Mouse (Mus musculus) bone marrow, adult 2 months (tissue): ENCODE data around the gene Rtn4ip1. TPM values are rescaled to one million over a fixed set of nuclear protein-coding genes. Genes with fewer than 3 reads are reported as not detected.
"Not testable (repeated sequence)": the region's sequence is repeated elsewhere in the genome, so short reads cannot be mapped to it uniquely, and the experiment has no call there.

ENCODE experiments used
- H3K27ac ChIP-seq: fragments of 200-500 bp; 2 replicates; pipeline ENCODE4 v1.5.1; 2012; ENCODE audit warnings: low read depth, mild to moderate bottlenecking, control low read depth, inconsistent platforms, low read length; ENCODE audit not compliant: control insufficient read depth, poor library complexity, insufficient read depth
- H3K4me1 ChIP-seq: fragments of 200-500 bp; 2 replicates; pipeline ENCODE4 v1.6.1; 2011; ENCODE audit warnings: low read length; ENCODE audit not compliant: control insufficient read depth, insufficient read depth
- H3K4me3 ChIP-seq: fragments of 200-500 bp; replicated peaks from 2 replicates; pipeline ENCODE3; 2011; ENCODE audit warnings: mild to moderate bottlenecking, low read depth, low read length, control low read depth; ENCODE audit not compliant: control insufficient read depth
- CTCF ChIP-seq: fragments of 200-500 bp; IDR thresholded peaks from 2 replicates; pipeline ENCODE4 v1.5.1; 2011; ENCODE audit warnings: low read length, control low read depth; ENCODE audit not compliant: control insufficient read depth, insufficient read depth
- POLR2A ChIP-seq: fragments of 200-500 bp; IDR thresholded peaks from 2 replicates; pipeline ENCODE4 v1.6.1; 2011; ENCODE audit warnings: low read depth, mild to moderate bottlenecking, control low read depth, low read length, borderline replicate concordance; ENCODE audit not compliant: control insufficient read depth
- WGBS: fragments of 180-500 bp; shearing (Covaris S2); methylation state at CpG from one replicate; pipeline ENCODE4 v1.1.7; 2018; 5-methylcytosine and 5-hydroxymethylcytosine counted together
- polyA plus RNA-seq: library from polyadenylated mRNA; stranded (reverse); fragments of >200 nt; gene quantifications from 2 replicates; pipeline ENCODE4 v1.2.4, GENCODE M21; 2011; ENCODE audit warnings: low replicate concordance; ENCODE audit not compliant: missing spikeins, insufficient read depth, insufficient read length

The Rtn4ip1 gene
- polyA plus RNA-seq, 1 experiment = 15.5 TPM

DNA sequence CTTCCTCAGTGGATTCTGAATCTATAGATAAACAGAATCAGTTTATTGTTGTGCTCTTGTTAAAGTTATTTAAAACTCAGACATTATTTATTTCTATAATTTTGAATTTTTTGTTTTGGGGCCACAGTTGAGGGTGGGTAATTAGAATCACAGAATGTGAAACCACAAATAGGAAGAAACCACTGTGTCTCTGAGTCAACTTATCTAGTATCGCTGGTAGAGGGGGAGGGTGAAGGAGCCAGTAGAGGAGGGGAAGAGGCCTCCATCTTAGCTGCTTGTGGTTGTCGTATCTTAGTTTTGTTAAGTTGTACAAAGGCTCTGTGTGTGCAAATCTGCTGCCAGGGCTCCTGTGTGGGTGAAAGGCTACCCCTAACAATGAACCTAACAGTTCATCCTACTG, 15.1 kb downstream of the Rtn4ip1 start:
- Histone ChIP-seq H3K27ac (no peak overlapping the region), H3K4me1 (no peaks in the 10 kb centered on the region; the same call in 1 of the 2 replicates), H3K4me3 (no peak overlapping the region)
- TF ChIP-seq CTCF = no peak
- no peak for TF ChIP-seq POLR2A
- 26% methylated on average over 2 of the region's 2 CpGs for WGBS

DNA sequence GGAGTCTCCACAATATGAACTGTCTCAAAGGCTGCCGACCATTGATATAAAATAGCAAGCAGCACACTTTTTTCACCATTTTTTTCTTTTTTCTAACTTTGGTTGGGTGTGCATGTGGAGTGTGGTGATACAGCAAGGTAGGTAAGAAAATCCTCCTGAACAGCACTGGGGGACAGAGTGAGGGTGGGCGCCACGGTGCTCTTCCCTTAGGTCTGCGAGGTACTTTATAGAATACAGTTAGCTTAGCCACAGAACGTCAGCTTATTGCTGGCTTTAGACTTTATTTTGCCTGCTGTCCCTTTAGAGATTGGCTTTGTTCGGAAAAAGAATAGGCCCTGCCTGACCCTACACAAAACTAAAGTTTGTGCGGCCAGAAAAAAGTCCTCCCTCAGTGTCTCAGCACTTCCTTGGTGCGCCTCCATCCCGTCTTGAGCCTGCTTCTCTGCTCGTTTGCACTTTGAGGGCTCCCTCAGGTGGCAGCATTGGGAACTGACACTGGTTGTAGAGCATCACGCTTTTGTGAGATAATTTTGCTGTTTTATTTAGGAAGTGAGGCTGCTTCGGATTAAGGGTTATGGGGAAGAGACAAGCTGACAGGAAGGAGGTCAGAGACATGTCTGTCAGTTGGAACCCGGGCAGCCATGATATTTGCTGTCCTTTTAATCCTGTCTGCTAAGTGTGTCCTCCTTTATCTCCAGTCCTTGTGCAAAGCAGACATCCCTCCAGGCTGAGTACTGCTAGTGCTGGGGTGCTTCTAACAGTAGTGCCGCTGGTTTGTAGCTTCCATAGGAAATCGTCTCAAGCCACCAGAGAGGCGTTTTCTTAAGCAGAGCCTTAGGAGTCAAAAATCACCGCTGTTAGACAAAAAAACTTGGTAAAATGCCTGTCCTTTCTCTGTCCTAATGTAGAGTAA, 17.3 kb downstream of the Rtn4ip1 start:
- no peak overlapping the region for H3K27ac ChIP-seq
- WGBS = 42% methylated on average over 17 of the region's 17 CpGs

DNA sequence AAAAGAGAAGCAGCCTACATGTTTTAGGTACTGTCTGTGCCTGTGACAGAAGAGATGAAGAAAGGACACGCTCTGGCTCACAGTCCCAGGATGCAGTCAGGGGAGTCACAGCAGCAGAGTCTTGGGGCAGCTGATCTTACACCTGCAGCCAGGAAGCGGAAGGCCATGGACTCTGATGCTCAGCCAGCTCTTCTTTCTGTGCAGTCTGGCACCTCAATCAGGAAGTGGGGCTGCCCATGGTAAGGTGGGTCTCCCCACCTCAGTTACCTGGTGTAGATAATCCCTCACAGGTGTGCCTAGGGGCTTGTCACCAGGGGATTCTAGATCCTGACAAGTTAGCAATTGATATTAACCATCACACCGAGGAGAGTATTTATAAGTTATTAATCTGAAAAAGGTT, 21.5 kb downstream of the Rtn4ip1 start:
- Histone ChIP-seq H3K4me3 (no peak overlapping the region), H3K4me1 (no peaks in the 10 kb centered on the region), H3K27ac (no peak overlapping the region)
- 94% methylated on average over 3 of the region's 3 CpGs for WGBS
- TF ChIP-seq POLR2A (no peak), CTCF (no peak)

More for the DNA sequence above, 17.3 kb downstream of the Rtn4ip1 start:
- TF ChIP-seq POLR2A = no peak
- TF ChIP-seq CTCF = peak; percentile 96
- no peak overlapping the region for H3K4me3 ChIP-seq
- H3K4me1 ChIP-seq = no peaks in the 10 kb centered on the region; the same call in 1 of the 2 replicates

DNA sequence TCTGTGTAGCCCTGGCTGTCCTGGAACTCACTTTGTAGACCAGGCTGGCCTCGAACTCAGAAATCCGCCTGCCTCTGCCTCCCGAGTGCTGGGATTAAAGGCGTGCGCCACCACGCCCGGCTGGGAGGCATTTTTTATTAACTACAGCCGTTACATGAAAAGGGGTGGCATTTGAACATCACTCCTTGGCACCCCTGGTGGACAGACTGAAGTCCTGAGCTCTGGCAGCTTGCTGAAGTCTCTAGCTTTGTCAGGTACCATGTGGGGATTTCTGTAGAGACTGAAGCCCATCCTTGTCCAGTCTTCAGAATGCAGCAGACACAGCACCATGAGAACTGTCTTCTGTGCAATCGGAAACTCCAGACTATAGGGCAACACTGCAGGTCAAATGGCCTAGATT, 24.2 kb downstream of the Rtn4ip1 start:
- not testable (repeated sequence) for H3K27ac ChIP-seq, H3K4me1 ChIP-seq, H3K4me3 ChIP-seq
- 87% methylated on average over 9 of the region's 9 CpGs for WGBS

DNA sequence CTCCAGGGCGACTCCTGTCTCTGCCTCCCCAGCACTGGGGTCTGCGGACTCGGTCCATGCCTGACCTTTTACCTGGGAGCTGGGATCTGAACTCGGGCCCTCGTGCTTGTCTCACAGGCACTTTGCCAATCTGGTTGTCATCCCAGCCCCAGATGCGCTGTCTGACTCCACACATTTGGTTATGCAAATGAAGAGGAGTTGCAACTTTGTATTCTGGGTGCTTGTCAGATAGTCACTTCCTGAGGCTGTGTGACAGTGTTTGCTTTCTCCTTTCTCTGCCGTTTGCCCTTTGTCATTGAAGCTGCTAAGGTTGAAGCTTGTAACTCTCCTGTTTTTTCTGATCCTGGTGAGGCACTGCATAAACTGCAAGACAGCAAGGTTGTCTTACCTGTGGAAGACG, 26.1 kb downstream of the Rtn4ip1 start:
- TF ChIP-seq CTCF = no peak
- TF ChIP-seq POLR2A = no peak
- Histone ChIP-seq H3K4me3 (no peak overlapping the region), H3K4me1 (no peaks in the 10 kb centered on the region), H3K27ac (no peak overlapping the region)
- WGBS = 66% methylated on average over 8 of the region's 8 CpGs

DNA sequence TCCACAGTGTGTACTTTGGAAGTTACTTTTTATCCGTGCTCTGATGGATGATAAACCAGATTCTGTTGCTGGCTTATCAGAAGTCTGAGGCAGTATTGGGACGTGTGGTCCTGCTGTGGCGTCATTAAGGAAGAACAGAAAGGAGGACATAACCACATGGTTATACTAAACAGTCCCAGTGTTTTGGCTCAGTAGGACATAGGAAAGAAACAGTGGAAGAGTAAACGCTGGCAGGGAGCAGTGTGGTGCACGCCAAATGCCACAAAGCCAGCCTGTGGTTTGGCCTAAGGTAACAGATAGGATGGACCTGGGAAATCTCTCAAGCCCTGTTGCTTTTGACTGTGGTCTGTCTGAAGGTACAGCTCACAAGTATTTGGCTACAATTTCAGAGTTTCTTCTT, 27.0 kb downstream of the Rtn4ip1 start:
- whole genome bisulfite sequencing = 68% methylated on average over 5 of the region's 5 CpGs
- Histone ChIP-seq H3K27ac (no peak overlapping the region), H3K4me3 (no peak overlapping the region), H3K4me1 (no peaks in the 10 kb centered on the region)
- no peak for TF ChIP-seq CTCF
- TF ChIP-seq POLR2A = no peak

DNA sequence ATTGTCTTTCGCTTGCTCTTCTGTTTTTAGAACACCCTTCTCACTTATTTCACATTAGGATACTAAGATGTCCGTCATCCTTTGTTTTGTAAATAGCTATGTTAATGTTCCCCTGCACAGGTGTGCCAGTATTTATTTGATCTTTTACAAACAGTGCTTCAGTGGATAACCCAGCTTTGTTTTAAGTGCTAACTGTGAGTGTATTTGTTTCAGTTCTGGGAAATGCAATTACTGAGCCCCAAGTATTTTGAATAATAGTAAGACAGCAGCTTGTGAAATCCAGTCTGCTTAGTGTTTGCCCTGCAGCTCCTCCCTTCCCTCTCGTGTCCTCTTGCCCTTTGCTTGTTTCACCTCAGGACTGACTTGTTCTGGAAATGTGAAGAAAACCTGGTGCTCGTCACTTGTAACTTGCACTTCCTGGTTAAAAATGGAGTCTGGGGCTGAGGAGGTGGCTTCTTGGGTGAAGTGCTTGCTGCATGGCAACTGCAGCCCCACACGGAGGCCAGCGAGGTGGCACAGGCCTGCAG, 37.6 kb downstream of the Rtn4ip1 start:
- no peak for TF ChIP-seq POLR2A
- no peak for TF ChIP-seq CTCF
- WGBS = 84% methylated on average over 6 of the region's 6 CpGs

DNA sequence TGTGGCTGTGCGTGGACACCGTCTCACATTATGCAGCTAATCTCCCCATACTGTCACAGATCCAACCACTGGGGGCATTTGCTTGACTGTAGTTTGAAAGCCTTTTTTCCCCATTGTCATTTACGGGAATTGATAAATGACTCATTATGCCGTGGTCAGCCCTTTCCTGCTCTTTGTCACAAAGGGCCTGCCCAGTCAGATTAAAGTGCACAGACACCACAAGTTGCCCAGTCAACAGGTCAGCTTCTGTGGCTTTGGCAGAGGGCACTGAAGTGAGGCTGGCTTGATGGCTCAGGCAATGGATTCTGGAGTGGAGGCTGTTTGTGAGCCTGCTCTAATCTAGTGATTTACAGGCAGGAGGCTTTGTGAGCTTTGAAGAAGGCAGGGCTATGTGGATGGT, 42.1 kb downstream of the Rtn4ip1 start:
- no peak overlapping the region for H3K4me3 ChIP-seq
- H3K27ac ChIP-seq = no peak overlapping the region
- 64% methylated on average over 4 of the region's 4 CpGs for WGBS
- TF ChIP-seq CTCF (no peak), POLR2A (no peak)
- H3K4me1 ChIP-seq = no peaks in the 10 kb centered on the region

More for the DNA sequence above, 37.6 kb downstream of the Rtn4ip1 start:
- Histone ChIP-seq H3K4me1 (no peaks in the 10 kb centered on the region), H3K4me3 (no peak overlapping the region), H3K27ac (no peak overlapping the region)

DNA sequence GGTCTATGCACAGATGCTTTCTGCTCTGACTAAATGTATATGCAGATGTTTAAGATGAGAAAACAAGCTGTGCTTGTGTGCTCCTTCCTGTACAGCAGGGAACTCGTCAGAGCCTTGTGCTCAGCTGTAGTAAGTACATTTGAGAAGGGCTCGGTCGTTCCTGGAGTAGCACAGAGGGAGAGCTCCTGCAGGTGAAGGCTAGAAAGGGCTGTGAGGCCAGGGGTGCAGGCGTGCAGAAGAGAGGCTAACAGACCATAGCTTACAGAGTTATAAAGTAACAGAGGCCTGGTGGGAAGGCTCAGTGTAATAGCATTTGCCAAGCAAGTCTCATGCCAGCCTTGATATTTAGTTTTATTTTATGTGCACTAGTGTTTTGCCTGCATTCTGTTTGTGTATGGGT, 43.8 kb downstream of the Rtn4ip1 start:
- Histone ChIP-seq H3K27ac (no peak overlapping the region), H3K4me1 (no peaks in the 10 kb centered on the region), H3K4me3 (no peak overlapping the region)
- WGBS = 82% methylated on average over 4 of the region's 4 CpGs
- TF ChIP-seq CTCF = no peak
- no peak for TF ChIP-seq POLR2A
